Comparison of ENCODE assay signal across 18 mouse cellular contexts in genomic region chr5:75962558-75962957, GRCm38 (mm10). TPM values are rescaled to one million over a fixed set of nuclear protein-coding genes. Genes with fewer than 3 reads are reported as not detected.
DNase-seq lines count a peak whose midpoint lies in the region; ATAC-seq and TF ChIP-seq lines count a peak whose summit lies in the region.
"Had no signal": no experiment of that assay in that cellular context is flagged by ENCODE, and none has a peak within 500 bp of the region (broad histone marks: within the 10 kb centered on the region; RNA-seq: fewer than 3 reads in every experiment).

No protein-coding gene starts in this region.

- H3K9ac ChIP-seq in heart, embryonic 15.5 days: no peak overlapping the region
- H3K9ac ChIP-seq in heart, postnatal 0 days (replicated peaks; ENCODE audit: low read depth, low read length): no peak overlapping the region
- no peak overlapping the region for H3K9ac ChIP-seq in liver, embryonic 16.5 days (ENCODE audit: low read depth, low read length)
- no peak overlapping the region for H3K9ac ChIP-seq in forebrain, embryonic 13.5 days
- H3K9ac ChIP-seq: forebrain, postnatal 0 days; limb, embryonic 13.5 days had no signal

- 86% methylated on average over 12 of the region's 12 CpGs for WGBS in heart, embryonic 15.5 days
- WGBS in heart, postnatal 0 days: 68% methylated on average over 12 of the region's 12 CpGs
- WGBS in liver, embryonic 16.5 days (ENCODE audit: insufficient replicate concordance): 34% methylated on average over 12 of the region's 12 CpGs
- WGBS in forebrain, embryonic 13.5 days: 94% methylated on average over 12 of the region's 12 CpGs

- H3K4me3 ChIP-seq in erythroblast, embryonic 14.5 days (replicated peaks): peak overlapping the region; percentile 45
- H3K4me3 ChIP-seq in heart, embryonic 15.5 days: no peak overlapping the region
- H3K4me3 ChIP-seq in heart, postnatal 0 days (ENCODE audit: low read depth, low read length): no peak overlapping the region
- H3K4me3 ChIP-seq in liver, embryonic 16.5 days (ENCODE audit: low read depth, low read length): peak overlapping the region; percentile 12
- H3K4me3 ChIP-seq in forebrain, embryonic 13.5 days: no peak overlapping the region
- H3K4me3 ChIP-seq: limb, embryonic 13.5 days had no signal

- H3K4me1 ChIP-seq in erythroblast, embryonic 14.5 days (ENCODE audit: control insufficient read depth): peaks cover 36% of the 10 kb centered on the region
- H3K4me1 ChIP-seq in heart, embryonic 15.5 days (replicated peaks): peaks cover 18% of the 10 kb centered on the region
- peaks cover 14% of the 10 kb centered on the region; the same call in 1 of the 2 replicates for H3K4me1 ChIP-seq in heart, postnatal 0 days (ENCODE audit: control insufficient read depth, insufficient read depth)
- H3K4me1 ChIP-seq in liver, embryonic 16.5 days (ENCODE audit: control insufficient read depth, low read depth, low read length): peaks cover 7% of the 10 kb centered on the region
- H3K4me1 ChIP-seq in forebrain, embryonic 13.5 days: no peaks in the 10 kb centered on the region
- H3K4me1 ChIP-seq: limb, embryonic 13.5 days had no signal

- DNase-seq in heart, adult 18-20 months: no peak
- no peak for DNase-seq in heart, postnatal 0 days (ENCODE audit: low spot score)
- DNase-seq in ovary, postnatal 10 days (ENCODE audit: low spot score): no peak
- DNase-seq: cerebellum, adult 11 months; cerebellum, postnatal 25 days; forebrain, postnatal 0 days; layer of hippocampus, adult 9-11 months; right cerebral cortex, postnatal 4 days; thymus, postnatal 14 days had no signal

- no peak for TF ChIP-seq CTCF in heart, postnatal 0 days (IDR thresholded peaks at IDR 0.05; ENCODE audit: low read depth)

- peaks cover 16% of the 10 kb centered on the region for H3K27me3 ChIP-seq in erythroblast, embryonic 14.5 days (ENCODE audit: control insufficient read depth)
- no peaks in the 10 kb centered on the region for H3K27me3 ChIP-seq in heart, embryonic 15.5 days
- H3K27me3 ChIP-seq in heart, postnatal 0 days (ENCODE audit: control insufficient read depth, insufficient read depth, low read length): no peaks in the 10 kb centered on the region
- no peaks in the 10 kb centered on the region; the same call in 1 of the 2 replicates for H3K27me3 ChIP-seq in liver, embryonic 16.5 days (ENCODE audit: control insufficient read depth, insufficient read depth, low read depth, low read length)
- H3K27me3 ChIP-seq in forebrain, embryonic 13.5 days: no peaks in the 10 kb centered on the region
- H3K27me3 ChIP-seq: limb, embryonic 13.5 days had no signal

- no peaks in the 10 kb centered on the region for H3K9me3 ChIP-seq in erythroblast, embryonic 14.5 days (ENCODE audit: control insufficient read depth, low read length)
- no peaks in the 10 kb centered on the region for H3K9me3 ChIP-seq in heart, embryonic 15.5 days (replicated peaks)
- no peaks in the 10 kb centered on the region for H3K9me3 ChIP-seq in heart, postnatal 0 days (replicated peaks; ENCODE audit: control insufficient read depth, low read length)
- H3K9me3 ChIP-seq in liver, embryonic 16.5 days (replicated peaks; ENCODE audit: control insufficient read depth, low read length): no peaks in the 10 kb centered on the region
- no peaks in the 10 kb centered on the region for H3K9me3 ChIP-seq in forebrain, embryonic 13.5 days (replicated peaks)
- H3K9me3 ChIP-seq: limb, embryonic 13.5 days had no signal

- H3K36me3 ChIP-seq in erythroblast, embryonic 14.5 days (ENCODE audit: control insufficient read depth): no peaks in the 10 kb centered on the region
- H3K36me3 ChIP-seq in heart, embryonic 15.5 days: no peaks in the 10 kb centered on the region
- peaks cover 41% of the 10 kb centered on the region for H3K36me3 ChIP-seq in heart, postnatal 0 days (replicated peaks; ENCODE audit: control insufficient read depth, insufficient read depth, low read length)
- no peaks in the 10 kb centered on the region for H3K36me3 ChIP-seq in liver, embryonic 16.5 days (ENCODE audit: control insufficient read depth, insufficient read depth)
- no peaks in the 10 kb centered on the region for H3K36me3 ChIP-seq in forebrain, embryonic 13.5 days (ENCODE audit: poor library complexity, severe bottlenecking)
- H3K36me3 ChIP-seq: limb, embryonic 13.5 days had no signal

- H3K27ac ChIP-seq in heart, embryonic 15.5 days: peak overlapping the region; percentile 6; the same call in 1 of the 2 replicates
- peak overlapping the region; percentile 57 for H3K27ac ChIP-seq in heart, postnatal 0 days (ENCODE audit: low read depth)
- peak overlapping the region; percentile 14; the same call in 1 of the 2 replicates for H3K27ac ChIP-seq in liver, embryonic 16.5 days (ENCODE audit: low read length)
- H3K27ac ChIP-seq in forebrain, embryonic 13.5 days: no peak overlapping the region
- H3K27ac ChIP-seq: hindbrain, postnatal 0 days; limb, embryonic 13.5 days had no signal

- TF ChIP-seq EP300 in heart, postnatal 0 days (IDR thresholded peaks at IDR 0.05; ENCODE audit: low read depth): no peak

- peak overlapping the region; percentile 34 for H3K4me2 ChIP-seq in heart, embryonic 15.5 days
- H3K4me2 ChIP-seq in heart, postnatal 0 days (ENCODE audit: low read depth, low read length): no peak overlapping the region
- peak overlapping the region; percentile 34 for H3K4me2 ChIP-seq in liver, embryonic 16.5 days (ENCODE audit: low read depth, low read length)
- H3K4me2 ChIP-seq in forebrain, embryonic 13.5 days: no peak overlapping the region
- H3K4me2 ChIP-seq: limb, embryonic 13.5 days had no signal

- ATAC-seq in erythroblast, adult 5-6 weeks (replicated peaks; ENCODE audit: low FRiP score, poor library complexity, severe bottlenecking): no peak
- ATAC-seq in heart, embryonic 15.5 days (replicated peaks; ENCODE audit: insufficient number of reproducible peaks, insufficient read depth, low FRiP score, low read depth): no peak
- no peak for ATAC-seq in heart, postnatal 0 days (ENCODE audit: insufficient read depth, low read depth)
- peak; percentile 14 for ATAC-seq in liver, embryonic 16.5 days (ENCODE audit: low read depth)
- ATAC-seq in forebrain, embryonic 13.5 days: no peak
- ATAC-seq: CD4-positive, CD25-positive, alpha-beta regulatory T cell, adult 4 months; forebrain, postnatal 0 days; hindbrain, postnatal 0 days had no signal

RNA-seq across cellular contexts. Expression of gene Kdr, which starts 15.7 kb away (rescaled TPM):
- polyA plus RNA-seq in erythroblast, embryonic 14.5 days (2012): 0.02 TPM in 1 of 2 replicates, not detected in the other
- not detected in 2 replicates for total RNA-seq in erythroblast, adult 5-6 weeks (2015; ENCODE audit: low replicate concordance)
- total RNA-seq in erythroblast, adult 5-6 weeks (2017; ENCODE audit: low replicate concordance): 0.17 TPM in 1 of 2 replicates, not detected in the other
- polyA plus RNA-seq in heart, embryonic 15.5 days (2015; fragmentation: Nextera tagmentation; extraction: Ambion mirVana): 35.4 and 35.6 TPM in 2 replicates
- total RNA-seq in heart, adult 18-20 months (2021): 10 to 100 TPM; 48.5 to 69.9 TPM
- 50.9 and 60.1 TPM in 2 replicates for total RNA-seq in heart, postnatal 0 days (2014; rRNA removed; ENCODE audit: low replicate concordance)
- 27.4 and 30.8 TPM in 2 replicates for polyA plus RNA-seq in heart, postnatal 0 days (2015; fragmentation: Nextera tagmentation; extraction: Ambion mirVana)
- polyA plus RNA-seq in liver, embryonic 16.5 days (2015; fragmentation: Nextera tagmentation; extraction: Ambion mirVana): 8.6 and 9.6 TPM in 2 replicates
- 16.9 and 17.3 TPM in 2 replicates for polyA plus RNA-seq in forebrain, embryonic 13.5 days (2015; fragmentation: Nextera tagmentation; extraction: Ambion mirVana)
- total RNA-seq: MEL had no signal

Comparison
In these comparisons a context has a peak if more than half of its experiments do, and no peak if none do; other contexts are left out.
1. H3K4me2 ChIP-seq: peak in heart, embryonic 15.5 days (single experiment) and liver, embryonic 16.5 days (single experiment); none in heart, postnatal 0 days (single experiment) and forebrain, embryonic 13.5 days (single experiment).
2. H3K4me3 ChIP-seq: peak in erythroblast, embryonic 14.5 days (single experiment) and liver, embryonic 16.5 days (single experiment); none in heart, embryonic 15.5 days (single experiment), heart, postnatal 0 days (single experiment) and forebrain, embryonic 13.5 days (single experiment).